Mouse (Mus musculus): ENCODE data around the gene Gnptg.
"Not testable (repeated sequence)": the region's sequence is repeated elsewhere in the genome, so short reads cannot be mapped to it uniquely, and the experiment has no call there.

Gnptg gene

DNA sequence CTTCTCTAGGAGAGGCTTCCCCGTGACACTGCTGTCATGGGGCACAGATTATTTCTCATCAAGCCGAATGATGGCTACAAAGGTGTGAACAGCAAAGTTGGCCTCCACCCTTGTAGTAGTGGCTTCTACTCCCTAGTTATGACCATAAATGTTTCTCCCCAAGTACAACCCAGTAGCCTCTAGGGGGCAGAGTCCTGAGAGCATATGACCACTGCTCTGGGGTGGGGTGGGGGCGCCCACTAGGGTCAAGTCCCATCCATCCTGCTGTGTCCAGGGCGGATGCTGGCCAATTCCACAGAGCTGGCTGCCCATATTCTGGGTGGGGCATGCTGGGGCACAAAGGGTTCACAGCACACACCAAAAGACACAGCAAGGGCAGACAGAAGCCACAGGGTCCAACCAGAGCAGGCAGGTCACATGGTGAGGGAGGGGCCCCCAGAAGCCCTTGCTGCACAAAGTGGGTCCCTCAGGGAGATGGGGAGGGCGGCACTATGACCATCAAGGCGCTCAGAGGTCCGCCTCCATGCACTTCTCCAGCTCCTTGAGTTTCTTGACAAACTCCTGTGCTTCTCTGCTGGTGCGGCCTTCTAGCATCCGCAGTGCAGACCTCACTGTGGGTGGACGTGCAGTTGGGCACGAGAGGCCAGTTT is 3.3 kb upstream of the Gnptg start:
- no peak for DNase-seq

DNA sequence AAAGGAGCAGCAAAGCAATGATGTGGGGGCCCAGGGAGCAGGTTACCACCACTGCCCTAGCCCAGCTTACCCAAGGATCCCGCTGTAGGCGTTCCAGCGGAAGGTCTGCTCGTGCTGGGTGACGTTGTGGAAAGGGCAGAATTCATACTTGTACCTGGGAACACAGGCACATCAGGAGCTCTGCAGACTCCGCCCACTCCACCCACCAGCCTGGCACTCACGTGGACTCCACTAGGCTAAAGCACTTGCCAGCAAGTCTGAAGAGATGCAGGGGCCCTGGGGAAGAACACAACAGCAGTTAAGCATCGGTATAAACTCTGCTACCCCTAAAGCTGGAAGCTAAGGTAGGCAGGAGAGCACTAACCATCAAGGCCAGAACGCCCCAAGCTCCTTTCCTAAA is 4.3 kb downstream of the Gnptg start:
- DNase-seq, result no peak

DNA sequence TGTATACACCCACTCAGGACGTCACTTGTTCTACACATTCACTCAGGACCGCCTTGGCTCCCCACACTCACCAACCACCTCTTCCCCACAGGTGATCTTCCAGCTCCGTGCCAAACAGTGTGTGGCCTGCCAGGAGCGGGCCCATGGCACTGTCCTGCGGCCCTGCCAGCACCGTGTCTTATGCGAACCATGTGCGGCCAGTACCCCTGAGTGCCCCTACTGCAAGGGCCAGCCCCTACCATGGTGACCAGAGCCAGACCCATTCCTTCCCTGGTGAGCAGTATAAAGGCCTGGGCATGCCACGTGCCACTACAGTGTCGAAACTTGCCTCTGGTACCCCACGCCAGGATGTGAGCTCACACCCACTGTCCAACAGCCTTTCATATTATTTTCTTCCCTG is 8.3 kb downstream of the Gnptg start:
- DNase-seq, result not testable (repeated sequence)

GRCm38 (mm10) chr17:25230700-25231099 is 9.2 kb downstream of the Gnptg start:
- peak; percentile 66 for DNase-seq

GRCm38 (mm10) chr17:25230014-25230655 is 9.8 kb downstream of the Gnptg start:
- DNase-seq, result peak; percentile 34

- peak; percentile 39 for DNase-seq
These were observed 11.9 kb downstream of the Gnptg start for GRCm38 (mm10) chr17:25227991-25228390.

GRCm38 (mm10) chr17:25225659-25226058 is 14.3 kb downstream of the Gnptg start:
- no peak for DNase-seq

DNA sequence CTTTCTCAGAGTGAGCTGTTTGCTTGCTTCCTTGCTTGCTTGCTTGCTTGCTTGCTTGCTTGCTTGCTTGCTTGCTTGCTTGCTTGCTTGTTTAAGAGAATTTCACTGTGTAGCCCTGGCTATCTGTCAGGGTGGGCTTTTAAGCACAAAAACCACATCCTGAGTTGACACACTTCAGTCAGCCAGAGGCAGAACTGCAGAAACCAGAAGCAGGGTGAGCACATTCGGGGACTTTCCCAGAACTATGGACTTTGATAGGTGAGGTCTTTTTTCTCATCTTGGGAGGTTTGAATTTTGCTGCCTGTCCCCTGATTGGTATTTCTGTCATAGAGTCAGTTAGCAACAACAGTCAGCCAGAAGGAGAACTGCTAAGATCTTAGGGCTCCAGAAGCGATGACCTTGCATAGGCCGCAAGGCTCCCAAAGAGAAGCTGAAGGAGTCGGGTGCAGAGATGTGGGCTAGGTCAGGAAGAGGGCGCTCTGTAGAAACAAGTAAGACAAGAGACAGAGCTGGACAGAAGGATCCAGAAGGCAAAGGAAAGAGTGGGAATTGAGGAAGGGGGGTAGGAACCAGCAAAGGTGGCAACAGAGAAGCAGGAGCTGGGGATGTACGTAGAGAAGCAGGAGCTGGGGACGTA is 15.2 kb downstream of the Gnptg start:
- peak; percentile 11 for DNase-seq

- DNase-seq, result no peak
These were observed 16.8 kb downstream of the Gnptg start for GRCm38 (mm10) chr17:25222951-25223601.

GRCm38 (mm10) chr17:25222504-25222940 is 17.4 kb downstream of the Gnptg start:
- not testable (repeated sequence) for DNase-seq

DNA sequence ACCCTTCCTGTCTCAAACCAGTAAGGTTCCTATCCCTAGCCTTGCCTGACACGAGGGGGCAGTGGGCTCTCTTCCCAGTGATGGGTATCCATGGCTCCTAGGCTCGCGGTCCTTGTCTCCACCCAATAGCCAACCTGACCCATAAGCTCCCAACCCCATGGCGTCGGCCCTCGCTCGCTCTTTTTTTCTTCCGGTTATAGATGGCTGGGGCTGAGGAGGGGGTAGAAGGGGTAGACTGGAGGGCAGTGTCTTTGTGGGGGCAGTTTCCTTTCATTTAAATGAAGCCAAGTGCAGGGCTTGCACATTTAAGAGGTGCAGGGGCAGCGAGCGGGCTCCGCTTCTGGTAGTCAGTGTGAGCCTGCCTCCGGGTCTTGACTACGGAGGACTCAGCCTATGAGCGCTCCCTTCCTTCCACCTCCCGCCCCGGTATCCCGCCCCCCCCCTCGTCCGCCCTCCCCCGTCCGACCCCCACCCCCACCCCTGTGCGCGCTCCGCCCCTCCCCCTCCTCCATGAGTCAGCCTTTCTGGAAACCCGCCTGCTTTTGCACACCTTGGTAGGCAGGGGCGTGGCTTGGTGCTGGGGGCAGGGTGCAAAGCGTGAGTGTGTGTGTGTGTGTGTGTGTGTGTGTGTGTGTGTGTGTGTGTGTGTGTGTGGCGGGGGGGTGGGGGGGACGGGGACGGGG is 18.0 kb downstream of the Gnptg start:
- peak; percentile 82 for DNase-seq

DNA sequence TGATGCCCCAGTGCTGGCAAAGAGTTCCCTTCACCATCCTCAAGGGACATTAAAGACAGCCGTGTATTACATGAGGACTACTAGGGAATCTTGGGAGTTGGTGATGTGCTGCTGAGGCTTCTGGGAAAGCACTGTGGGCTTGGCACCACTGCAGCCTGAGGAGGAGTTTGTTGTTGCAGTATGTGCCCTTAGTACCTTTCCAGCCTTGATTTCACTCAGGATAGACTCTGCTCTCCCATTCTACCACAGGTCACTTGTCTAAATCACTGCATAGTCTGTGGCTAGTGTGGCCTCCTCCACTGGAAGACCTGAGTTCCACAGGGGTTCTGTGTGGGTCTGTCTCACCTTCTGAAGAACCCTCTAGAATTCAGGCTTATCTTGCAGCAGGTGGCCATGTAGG is 19.2 kb downstream of the Gnptg start:
- no peak for DNase-seq

DNA sequence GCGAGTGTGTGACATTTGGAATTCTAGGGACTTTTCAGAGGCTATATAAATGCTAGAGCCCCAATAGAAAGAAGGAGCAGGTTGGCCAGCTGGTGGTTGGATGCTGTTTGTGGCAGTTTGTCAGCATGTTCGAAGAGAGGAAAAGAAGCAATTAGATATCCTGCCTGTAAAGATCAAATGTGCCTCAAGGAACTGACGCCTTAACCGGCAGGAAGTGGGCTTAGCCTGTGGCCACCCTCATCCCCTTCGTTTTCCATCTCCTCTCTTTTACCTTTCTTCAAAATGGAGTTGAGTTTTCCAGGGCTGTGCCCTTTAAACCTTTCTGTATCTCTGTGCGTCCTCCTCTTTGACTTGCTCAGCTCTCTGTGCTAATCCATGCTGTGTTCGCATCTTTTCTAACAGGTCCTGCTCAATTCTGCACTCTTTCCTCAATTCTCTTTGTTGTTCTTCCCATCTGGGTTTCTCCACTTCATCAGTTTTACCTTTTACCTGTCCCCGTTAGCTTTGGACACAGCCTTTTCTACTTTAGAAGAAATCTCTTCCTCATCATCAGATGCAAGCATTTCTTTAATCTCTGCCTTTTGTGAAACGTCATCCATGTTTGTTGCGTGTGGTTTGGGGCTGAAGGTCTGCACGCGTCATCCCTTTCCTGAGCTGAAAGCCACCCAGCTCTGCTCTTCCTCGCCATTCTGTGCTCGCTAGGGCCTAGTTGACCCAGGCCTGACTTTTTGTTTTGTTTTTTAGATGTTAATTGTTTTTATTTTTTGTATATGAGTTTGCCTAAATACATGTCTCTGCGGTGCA is 20.2 kb downstream of the Gnptg start:
- DNase-seq, result no peak

DNA sequence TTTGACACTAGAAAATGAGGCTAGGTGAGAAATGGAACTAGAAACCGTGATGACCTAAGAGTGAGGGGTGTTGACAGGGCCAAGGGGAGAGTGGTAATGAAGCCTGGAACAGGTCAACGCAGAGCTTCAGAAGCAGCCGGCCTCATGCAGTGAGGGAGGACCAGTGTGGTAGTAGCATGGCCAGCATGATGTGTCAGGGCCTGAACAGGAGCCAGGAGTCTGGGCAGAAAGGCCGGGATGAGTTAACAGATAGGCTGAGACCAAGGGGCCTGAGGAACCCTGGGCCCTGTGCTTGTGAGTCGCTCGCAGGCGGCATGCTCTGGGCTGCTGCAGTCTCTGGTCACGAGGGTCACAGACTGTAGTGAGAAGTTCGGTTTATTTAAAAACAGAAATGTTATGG is 21.0 kb downstream of the Gnptg start:
- no peak for DNase-seq

DNA sequence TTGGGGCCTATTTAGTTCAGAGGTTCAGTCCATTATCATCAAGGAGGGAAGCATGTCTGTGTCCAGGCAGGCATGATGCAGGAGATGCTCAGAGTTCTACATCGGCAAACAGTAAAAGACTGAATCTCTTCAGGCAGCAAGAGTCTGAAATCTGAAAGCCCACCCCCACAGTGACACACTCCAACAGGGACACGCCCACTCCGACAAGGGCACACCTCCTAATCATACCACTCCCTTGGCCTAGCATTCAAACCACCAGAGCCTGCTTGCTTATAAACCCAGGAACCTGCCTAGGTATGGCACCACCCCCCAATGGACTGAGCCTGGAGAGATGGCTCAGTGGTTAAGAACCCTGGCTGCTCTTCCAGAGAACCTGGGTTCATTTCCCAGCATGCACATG is 24.5 kb downstream of the Gnptg start:
- DNase-seq, result no peak

- no peak for DNase-seq
These were observed 28.2 kb downstream of the Gnptg start for GRCm38 (mm10) chr17:25211705-25212104.

- peak; percentile 79 for DNase-seq
These were observed 29.1 kb downstream of the Gnptg start for GRCm38 (mm10) chr17:25210680-25211466.

- peak; percentile 55 for DNase-seq
These were observed 29.9 kb downstream of the Gnptg start for GRCm38 (mm10) chr17:25210006-25210405.

GRCm38 (mm10) chr17:25202401-25202800 is 37.5 kb downstream of the Gnptg start:
- no peak for DNase-seq

- no peak for DNase-seq
These were observed 50.8 kb downstream of the Gnptg start for GRCm38 (mm10) chr17:25189091-25189490.

Measured in kidney, postnatal 14 days (tissue).